Mouse (Mus musculus) adrenal gland, postnatal 25 days (tissue): ENCODE results near the gene Stc2. TPM values are rescaled to one million over a fixed set of nuclear protein-coding genes. Genes with fewer than 3 reads are reported as not detected.

Experiments used
- DNase-seq: peaks from one replicate; pipeline ENCODE4 v3.0.0; 2021; ENCODE audit warnings: mixed read lengths
- total RNA-seq: library from RNA; stranded (reverse); gene quantifications from 2 replicates; pipeline ENCODE4 v1.2.3, GENCODE M21; 2021

Stc2 gene
- total RNA-seq, 1 experiment from 2014 or later = 1.0 TPM

- DNase-seq = no peak
Measured at GRCm38 (mm10) chr11:31366421-31366820, 3.5 kb downstream of the Stc2 start.

DNA sequence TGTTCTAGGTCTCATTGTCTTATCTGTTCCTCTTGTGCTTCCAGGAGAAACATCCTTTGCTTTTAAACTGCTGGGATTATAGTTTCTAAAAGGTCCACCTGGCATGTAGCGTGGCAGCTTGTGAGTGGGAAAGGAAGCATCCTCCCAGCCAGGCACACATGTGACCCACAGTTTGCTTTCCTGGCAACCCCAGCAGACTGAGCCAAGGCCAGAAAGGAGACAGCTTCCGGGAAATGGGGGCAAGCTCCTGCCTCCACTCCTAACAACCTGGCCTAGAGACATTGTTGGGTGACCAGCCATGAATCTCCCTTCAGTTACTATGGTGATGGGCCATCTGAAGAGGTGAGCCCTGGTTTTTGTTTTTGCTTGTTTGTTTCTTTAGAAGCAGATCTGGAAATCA, 3.9 kb downstream of the Stc2 start:
- no peak for DNase-seq

GRCm38 (mm10) chr11:31365280-31365679, 4.6 kb downstream of the Stc2 start:
- no peak for DNase-seq

DNA sequence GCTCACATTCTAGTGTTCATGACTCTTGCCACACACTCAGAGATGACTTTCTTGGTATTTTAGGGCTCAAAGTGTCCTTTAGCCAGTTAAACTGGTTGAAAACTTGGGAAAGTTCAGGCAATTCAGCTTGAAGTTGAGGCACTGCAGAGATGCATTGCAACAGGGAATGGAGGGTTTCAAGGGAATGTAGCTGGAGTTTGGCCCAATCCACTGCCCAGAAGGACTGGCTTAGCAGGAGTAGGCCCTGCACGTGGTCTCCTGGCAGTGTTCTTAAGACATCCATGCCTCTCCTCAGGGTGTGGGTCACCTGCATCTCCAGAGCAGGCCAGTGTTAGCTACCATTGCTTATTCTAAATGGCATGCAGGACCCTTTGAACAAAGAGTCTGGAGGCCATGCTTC, 7.0 kb downstream of the Stc2 start:
- DNase-seq = no peak

DNA sequence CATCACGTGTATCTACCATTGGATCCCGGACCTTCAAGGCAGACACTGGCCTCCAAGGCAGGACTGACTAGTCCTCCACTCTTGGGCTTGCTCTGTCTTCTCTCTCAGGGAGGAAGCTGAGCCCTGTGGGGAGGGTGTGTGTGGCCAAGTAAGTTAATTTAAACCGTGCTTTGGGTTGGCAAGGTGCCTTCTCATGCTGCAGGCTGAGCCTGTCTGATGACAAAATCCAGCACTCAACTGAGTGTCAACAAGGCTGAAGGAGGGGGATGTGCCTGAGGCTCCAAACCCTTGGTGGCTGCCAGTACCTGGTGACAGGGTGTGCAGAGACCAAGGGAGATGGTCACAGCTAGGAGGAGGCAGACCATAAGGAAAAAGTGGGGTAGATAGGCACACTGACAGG, 7.5 kb downstream of the Stc2 start:
- no peak for DNase-seq

- no peak for DNase-seq
Measured at GRCm38 (mm10) chr11:31361047-31361446, 8.8 kb downstream of the Stc2 start.

DNA sequence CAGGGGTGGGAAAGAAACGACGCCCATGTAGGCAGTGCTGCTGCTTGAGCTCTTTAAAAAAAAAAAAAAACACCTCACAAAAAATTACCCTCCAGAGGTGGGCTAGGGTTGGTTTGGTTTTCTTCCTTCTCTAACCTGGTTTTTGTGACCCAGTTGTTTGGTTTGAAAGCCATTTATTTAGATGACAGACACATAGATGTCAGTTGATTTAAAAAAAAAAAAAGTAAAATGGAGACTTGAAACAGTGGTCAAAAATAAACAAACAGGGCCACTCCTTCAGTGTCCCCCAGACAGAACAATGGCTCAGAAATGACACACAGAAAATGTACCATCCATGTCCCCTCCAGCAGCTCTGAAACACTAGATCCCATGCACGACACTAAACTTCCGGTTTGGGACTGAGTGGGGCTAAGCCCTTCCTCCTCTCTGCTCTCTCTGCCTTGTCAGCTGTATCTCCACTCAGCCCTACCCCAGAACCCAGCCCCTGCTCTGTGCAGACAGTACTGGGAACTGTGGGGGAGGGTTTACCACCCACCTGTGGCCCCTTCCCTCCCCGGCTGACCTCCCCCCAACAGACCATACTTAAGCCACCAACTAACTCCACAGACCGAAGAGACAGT, 10.5 kb downstream of the Stc2 start:
- no peak for DNase-seq

GRCm38 (mm10) chr11:31358453-31358852, 11.4 kb downstream of the Stc2 start:
- DNase-seq = no peak

- DNase-seq = no peak
Measured at GRCm38 (mm10) chr11:31356866-31357265, 13.0 kb downstream of the Stc2 start.

GRCm38 (mm10) chr11:31355737-31356136, 14.1 kb downstream of the Stc2 start:
- no peak for DNase-seq

- no peak for DNase-seq
Measured at GRCm38 (mm10) chr11:31354514-31354913, 15.4 kb downstream of the Stc2 start.

Other genes with a start within 250 kb of the Stc2 start
- not detected in 2 replicates for gene Gm17332, start 187.6 kb downstream of the Stc2 start, total RNA-seq